Mouse (Mus musculus): ENCODE data around the gene Idua.
"Not testable (repeated sequence)": the region's sequence is repeated elsewhere in the genome, so short reads cannot be mapped to it uniquely, and the experiment has no call there.

DNA sequence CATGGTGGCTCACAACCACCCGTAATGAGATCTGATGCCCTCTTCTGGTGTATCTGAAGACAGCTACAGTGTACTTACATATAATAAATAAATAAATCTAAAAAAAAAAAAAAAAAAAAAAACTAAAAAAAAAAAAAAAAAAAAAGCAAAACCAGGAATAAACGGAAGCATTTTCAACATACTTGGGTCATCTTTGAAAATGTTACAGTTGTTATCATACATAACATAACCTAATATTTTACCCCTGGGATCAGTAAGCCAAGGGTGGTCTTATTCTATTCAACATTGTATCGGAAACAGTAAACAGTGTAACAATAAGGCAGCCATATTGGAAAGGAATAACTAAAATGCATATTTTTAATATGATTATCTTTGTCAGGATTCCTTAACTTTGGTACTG is 26.0 kb upstream of the Idua start:
- not testable (repeated sequence) for TF ChIP-seq POLR2A (IDR thresholded peaks at IDR 0.05; ENCODE audit: borderline replicate concordance, low read depth, low read length); CTCF (IDR thresholded peaks at IDR 0.05; ENCODE audit: low read depth, low read length)

Data from bone marrow macrophage, adult 2 months (primary cell).